Mouse (Mus musculus) hindbrain, embryonic 12.5 days (tissue): ENCODE results near the gene Hmx2. TPM values are rescaled to one million over a fixed set of nuclear protein-coding genes. Genes with fewer than 3 reads are reported as not detected.

Experiments used
- polyA plus RNA-seq: library from polyadenylated mRNA; unstranded; fragments of >200 nt; fragmentation: Nextera tagmentation; extraction: Ambion mirVana; gene quantifications from 2 replicates; pipeline ENCODE4 v1.2.1, GENCODE M21; 2016

Hmx2 gene
- polyA plus RNA-seq, 1 experiment from 2014 or later = 3.5 TPM

Other genes starting within 250 kb of the Hmx2 start
- gene Cuzd1, start 226.5 kb upstream of the Hmx2 start, polyA plus RNA-seq = not detected in 2 replicates
- gene Fam24b, start 219.3 kb upstream of the Hmx2 start, polyA plus RNA-seq = not detected in 2 replicates
- gene Fam24a, start 214.9 kb upstream of the Hmx2 start, polyA plus RNA-seq = not detected in 2 replicates
- gene 2310057M21Rik, start 186.0 kb upstream of the Hmx2 start, polyA plus RNA-seq = 17.3 and 21.3 TPM in 2 replicates
- 54.8 and 56.5 TPM in 2 replicates for gene Pstk, start 177.6 kb upstream of the Hmx2 start, polyA plus RNA-seq
- 18.9 and 22.7 TPM in 2 replicates for gene Ikzf5, start 138.3 kb upstream of the Hmx2 start, polyA plus RNA-seq
- gene Acadsb, start 138.2 kb upstream of the Hmx2 start, polyA plus RNA-seq = 107 and 111 TPM in 2 replicates
- 2.2 and 4.1 TPM in 2 replicates for gene Hmx3, start 5.9 kb upstream of the Hmx2 start, polyA plus RNA-seq
- 217 and 220 TPM in 2 replicates for gene Bub3, start 11.4 kb downstream of the Hmx2 start, polyA plus RNA-seq